Mouse (Mus musculus) midbrain, embryonic 15.5 days (tissue): ENCODE measurements at regions not wholly inside any gene's neighbourhood (a gene's known extent, or its start where the extent isn't known, plus 50 kb on each side); places are given as distances from the start of the nearest gene placed in this dataset.
A peak's percentile ranks its signal among the peaks of the same experiment; 100 is the strongest.

Experiments
- ATAC-seq: fragments of 200-750 bp; cut with Nextera tagmentation; replicated peaks from 2 replicates; pipeline ENCODE4 v1.8.0; 2017; ENCODE audit warnings: moderate TSS enrichment
- H3K27ac ChIP-seq: fragments of 300-500 bp; sonication (generic); 2 replicates; pipeline ENCODE4 v1.5.1; 2015; ENCODE audit warnings: mild to moderate bottlenecking, inconsistent platforms
- H3K27me3 ChIP-seq: fragments of 300-500 bp; sonication (generic); replicated peaks from 2 replicates; pipeline ENCODE4 v1.6.1; 2015; ENCODE audit warnings: inconsistent platforms
- H3K36me3 ChIP-seq: fragments of 300-500 bp; sonication (generic); replicated peaks from 2 replicates; pipeline ENCODE4 v1.6.1; 2015; ENCODE audit warnings: inconsistent platforms
- H3K4me1 ChIP-seq: fragments of 300-500 bp; sonication (generic); 2 replicates; pipeline ENCODE4 v1.6.1; 2015; ENCODE audit warnings: inconsistent platforms
- H3K4me2 ChIP-seq: fragments of 300-500 bp; sonication (generic); 2 replicates; pipeline ENCODE4 v1.6.1; 2015; ENCODE audit warnings: inconsistent platforms, mild to moderate bottlenecking, moderate library complexity
- H3K4me3 ChIP-seq: fragments of 300-500 bp; sonication (generic); 2 replicates; pipeline ENCODE4 v1.5.1; 2015; ENCODE audit warnings: mild to moderate bottlenecking, inconsistent platforms
- H3K9ac ChIP-seq: fragments of 300-500 bp; sonication (generic); 2 replicates; pipeline ENCODE4 v1.6.1; 2015; ENCODE audit warnings: mild to moderate bottlenecking, inconsistent platforms
- H3K9me3 ChIP-seq: fragments of 300-500 bp; sonication (generic); 2 replicates; pipeline ENCODE4 v1.6.1; 2016; ENCODE audit warnings: inconsistent platforms
- WGBS: fragments of 180-500 bp; shearing (Covaris S2); methylation state at CpG from one replicate; pipeline ENCODE4 v1.1.7; 2015; ENCODE audit warnings: mixed read lengths; 5-methylcytosine and 5-hydroxymethylcytosine counted together

DNA sequence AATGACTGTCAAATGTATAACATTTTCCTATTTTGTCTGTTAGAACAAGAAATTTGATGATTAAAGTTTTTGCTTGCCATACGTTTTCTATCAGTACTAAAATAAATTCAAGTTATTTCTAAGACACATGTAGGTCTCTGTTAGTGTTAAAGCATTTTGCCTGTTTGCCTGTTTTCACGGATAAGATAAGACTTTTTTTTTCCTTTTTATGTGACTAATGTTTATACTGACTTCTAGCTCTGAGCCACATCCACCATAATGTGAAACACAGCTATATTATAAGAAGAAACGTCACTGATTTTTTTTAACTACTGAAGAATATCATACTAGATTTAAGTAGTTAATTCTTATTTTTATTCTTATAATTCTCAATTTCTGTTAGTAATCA, 1012.6 kb downstream of the Cdh8 start:
- no peak overlapping the region for H3K9ac ChIP-seq
- ATAC-seq, result no peak
- WGBS, result 89% methylated on average over 3 of the region's 3 CpGs
- no peak overlapping the region for H3K4me3 ChIP-seq
- no peaks in the 10 kb centered on the region for H3K4me1 ChIP-seq
- H3K9me3 ChIP-seq, result no peaks in the 10 kb centered on the region
- H3K27me3 ChIP-seq, result no peaks in the 10 kb centered on the region
- H3K4me2 ChIP-seq, result no peak overlapping the region
- no peaks in the 10 kb centered on the region for H3K36me3 ChIP-seq
- H3K27ac ChIP-seq, result no peak overlapping the region

- no peak for ATAC-seq
- H3K36me3 ChIP-seq, result no peaks in the 10 kb centered on the region
- H3K9me3 ChIP-seq, result no peaks in the 10 kb centered on the region
- H3K27ac ChIP-seq, result no peak overlapping the region
- WGBS, result 80% methylated on average over 11 of the region's 11 CpGs
- no peak overlapping the region for H3K9ac ChIP-seq
- H3K4me1 ChIP-seq, result no peaks in the 10 kb centered on the region
- H3K27me3 ChIP-seq, result no peaks in the 10 kb centered on the region
- no peak overlapping the region for H3K4me2 ChIP-seq
- no peak overlapping the region for H3K4me3 ChIP-seq
These were observed 1013.2 kb downstream of the Cdh8 start for GRCm38 (mm10) chr8:98402852-98403644.

DNA sequence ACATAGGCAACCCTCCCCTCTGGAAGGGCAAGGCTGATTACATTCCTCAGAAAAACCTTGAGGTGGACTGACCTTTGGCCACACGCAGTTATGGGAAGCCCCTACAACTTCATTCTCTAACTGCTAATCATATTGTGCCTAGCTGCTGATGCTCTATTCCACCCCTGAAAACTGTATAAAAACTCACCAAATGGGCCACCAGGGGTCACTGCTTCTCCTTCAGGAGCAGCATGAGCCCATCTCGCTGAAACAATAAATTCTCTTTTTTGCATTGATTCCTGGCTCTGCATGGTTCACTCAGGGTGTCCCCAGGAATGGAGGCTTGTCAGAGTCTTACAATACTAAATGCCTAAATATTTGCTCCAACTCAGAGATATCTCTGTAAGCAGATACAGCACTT, 1034.5 kb downstream of the Cdh8 start:
- no peak overlapping the region for H3K27ac ChIP-seq
- 86% methylated on average over 2 of the region's 2 CpGs for WGBS

DNA sequence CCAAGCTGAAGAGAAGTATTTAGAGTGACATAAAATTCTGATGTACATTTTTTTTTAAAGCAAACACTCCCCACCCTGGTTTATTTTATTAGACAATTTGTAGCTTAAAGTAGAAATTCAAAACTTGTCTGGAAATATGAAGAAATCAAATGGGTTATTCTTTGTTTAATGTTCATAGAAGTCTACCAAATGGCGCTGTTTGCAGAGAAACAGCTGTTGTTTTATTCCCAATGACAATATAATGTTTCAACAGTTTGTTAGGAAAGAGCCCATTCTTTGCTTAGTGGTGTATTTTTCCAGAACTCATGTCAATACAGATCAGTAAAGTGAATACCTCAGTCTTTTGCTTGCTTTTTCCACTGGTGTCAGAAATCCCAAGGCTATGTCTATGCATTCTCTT, 1035.9 kb downstream of the Cdh8 start:
- no peaks in the 10 kb centered on the region for H3K4me1 ChIP-seq
- H3K9me3 ChIP-seq, result no peaks in the 10 kb centered on the region
- no peak for ATAC-seq
- H3K4me2 ChIP-seq, result no peak overlapping the region
- 86% methylated on average over 1 of the region's 1 CpGs for WGBS
- H3K9ac ChIP-seq, result no peak overlapping the region
- H3K27ac ChIP-seq, result no peak overlapping the region
- H3K4me3 ChIP-seq, result no peak overlapping the region
- H3K36me3 ChIP-seq, result no peaks in the 10 kb centered on the region
- H3K27me3 ChIP-seq, result no peaks in the 10 kb centered on the region

More for the DNA sequence above, 1034.5 kb downstream of the Cdh8 start:
- Histone ChIP-seq H3K4me2 (no peak overlapping the region), H3K36me3 (no peaks in the 10 kb centered on the region), H3K27me3 (no peaks in the 10 kb centered on the region), H3K4me3 (no peak overlapping the region), H3K4me1 (no peaks in the 10 kb centered on the region), H3K9me3 (no peaks in the 10 kb centered on the region), H3K9ac (no peak overlapping the region)
- ATAC-seq, result no peak

GRCm38 (mm10) chr8:98377743-98378142, 1038.5 kb downstream of the Cdh8 start:
- Histone ChIP-seq H3K27ac (no peak overlapping the region), H3K27me3 (no peaks in the 10 kb centered on the region), H3K36me3 (no peaks in the 10 kb centered on the region), H3K4me3 (no peak overlapping the region), H3K4me1 (no peaks in the 10 kb centered on the region), H3K9ac (no peak overlapping the region), H3K4me2 (no peak overlapping the region), H3K9me3 (no peaks in the 10 kb centered on the region)
- no peak for ATAC-seq

- ATAC-seq, result no peak
- Histone ChIP-seq H3K27me3 (no peaks in the 10 kb centered on the region), H3K4me3 (no peak overlapping the region), H3K9ac (no peak overlapping the region), H3K9me3 (no peaks in the 10 kb centered on the region), H3K4me1 (no peaks in the 10 kb centered on the region), H3K4me2 (no peak overlapping the region), H3K36me3 (no peaks in the 10 kb centered on the region), H3K27ac (no peak overlapping the region)
- 26% methylated on average over 3 of the region's 4 CpGs for WGBS
These were observed 1043.4 kb downstream of the Cdh8 start for GRCm38 (mm10) chr8:98372711-98373420.

DNA sequence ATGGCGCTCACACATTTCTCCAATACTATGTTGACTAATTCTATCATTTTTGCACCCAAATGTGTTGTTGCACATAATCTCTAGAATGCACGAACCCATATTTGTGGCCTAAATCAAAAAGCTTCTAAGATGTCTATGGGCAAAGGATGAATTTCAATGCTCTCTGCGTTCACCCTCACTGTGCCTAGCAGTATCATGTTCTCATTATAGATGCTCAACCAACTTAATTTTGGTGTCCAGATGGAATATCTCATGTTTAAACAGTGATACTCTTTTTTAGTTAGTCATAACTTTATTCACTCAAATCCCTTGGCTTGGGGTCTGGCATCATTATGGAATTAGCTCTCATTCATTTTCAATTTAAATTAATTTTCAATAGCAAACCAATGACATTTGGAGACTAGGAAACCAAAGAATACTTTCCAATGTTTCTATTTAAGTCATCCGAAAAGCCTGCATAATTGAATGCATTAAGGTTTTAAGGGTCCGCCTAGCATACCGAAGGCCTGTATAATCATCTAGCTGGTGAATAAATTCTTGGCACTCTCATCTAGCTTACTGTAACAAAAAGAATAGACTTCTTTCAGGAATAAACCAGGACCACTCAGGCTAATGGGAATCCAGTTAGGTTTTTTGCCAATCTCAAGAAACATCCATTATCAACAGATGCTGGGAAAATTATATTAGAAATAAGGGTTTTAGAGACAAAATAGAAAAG, 1050.7 kb downstream of the Cdh8 start:
- Histone ChIP-seq H3K9ac (no peak overlapping the region), H3K36me3 (no peaks in the 10 kb centered on the region), H3K4me2 (no peak overlapping the region), H3K4me1 (no peaks in the 10 kb centered on the region), H3K4me3 (no peak overlapping the region), H3K27me3 (no peaks in the 10 kb centered on the region), H3K9me3 (no peaks in the 10 kb centered on the region), H3K27ac (no peak overlapping the region)
- WGBS, result 70% methylated on average over 6 of the region's 6 CpGs
- ATAC-seq, result no peak

GRCm38 (mm10) chr8:98337279-98337678, 1079.0 kb downstream of the Cdh8 start:
- no peak overlapping the region for H3K9ac ChIP-seq
- H3K36me3 ChIP-seq, result no peaks in the 10 kb centered on the region
- ATAC-seq, result no peak
- H3K4me2 ChIP-seq, result no peak overlapping the region
- H3K27ac ChIP-seq, result no peak overlapping the region
- H3K27me3 ChIP-seq, result no peaks in the 10 kb centered on the region
- no peaks in the 10 kb centered on the region for H3K9me3 ChIP-seq
- H3K4me3 ChIP-seq, result no peak overlapping the region
- no peaks in the 10 kb centered on the region for H3K4me1 ChIP-seq
- WGBS, result 78% methylated on average over 1 of the region's 1 CpGs

DNA sequence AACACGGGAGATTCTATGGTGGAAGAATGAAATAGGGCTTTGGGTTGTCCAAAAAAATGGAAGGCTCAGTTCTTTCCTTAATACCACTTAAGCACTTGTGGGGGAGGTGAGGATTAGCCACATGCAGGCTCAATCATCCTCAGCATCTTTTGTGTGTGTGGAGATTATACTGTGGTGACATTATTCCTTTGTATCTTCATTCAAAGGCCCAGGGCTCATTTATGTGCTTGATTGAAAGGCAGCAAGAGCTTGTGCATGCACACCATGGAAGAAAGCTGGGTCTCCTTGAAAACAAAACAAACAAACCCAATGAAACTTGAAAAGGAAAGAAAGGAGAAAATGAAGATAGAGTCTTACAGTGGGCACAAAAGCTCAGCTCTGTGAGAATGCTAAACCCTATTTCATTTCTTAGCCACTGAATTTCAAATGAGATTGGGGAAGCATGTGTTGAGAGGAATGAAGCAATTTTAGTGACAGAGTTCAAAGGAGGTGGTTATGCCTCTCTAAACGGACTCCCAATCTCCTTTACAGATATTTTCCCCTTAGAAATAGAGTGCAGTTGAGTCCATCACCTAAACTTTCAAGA, 1106.8 kb downstream of the Cdh8 start:
- Histone ChIP-seq H3K27ac (no peak overlapping the region), H3K9me3 (no peaks in the 10 kb centered on the region), H3K9ac (no peak overlapping the region), H3K4me3 (no peak overlapping the region), H3K27me3 (no peaks in the 10 kb centered on the region), H3K36me3 (no peaks in the 10 kb centered on the region), H3K4me1 (no peaks in the 10 kb centered on the region), H3K4me2 (no peak overlapping the region)
- peak; percentile 83 for ATAC-seq
- WGBS, result 7% methylated on average over 2 of the region's 2 CpGs

GRCm38 (mm10) chr8:98294975-98295374, 1121.3 kb downstream of the Cdh8 start:
- no peaks in the 10 kb centered on the region for H3K36me3 ChIP-seq

GRCm38 (mm10) chr8:98260281-98260680, 1156.0 kb downstream of the Cdh8 start:
- H3K36me3 ChIP-seq, result no peaks in the 10 kb centered on the region
- no peak overlapping the region for H3K27ac ChIP-seq
- no peaks in the 10 kb centered on the region for H3K9me3 ChIP-seq
- no peaks in the 10 kb centered on the region for H3K4me1 ChIP-seq
- no peaks in the 10 kb centered on the region for H3K27me3 ChIP-seq
- WGBS, result 90% methylated on average over 3 of the region's 3 CpGs
- no peak for ATAC-seq
- H3K4me2 ChIP-seq, result no peak overlapping the region
- no peak overlapping the region for H3K4me3 ChIP-seq
- H3K9ac ChIP-seq, result no peak overlapping the region

More at GRCm38 (mm10) chr8:98294975-98295374, 1121.3 kb downstream of the Cdh8 start:
- H3K9ac ChIP-seq, result no peak overlapping the region
- WGBS, result 21% methylated on average over 7 of the region's 7 CpGs
- H3K4me2 ChIP-seq, result peak overlapping the region; percentile 22; the same call in 1 of the 2 replicates
- H3K27me3 ChIP-seq, result 0 out of 2 replicates have a peak, but pooled peaks cover 2% of the 10 kb centered on the region
- no peaks in the 10 kb centered on the region for H3K9me3 ChIP-seq
- no peak for ATAC-seq
- no peak overlapping the region for H3K27ac ChIP-seq
- H3K4me3 ChIP-seq, result no peak overlapping the region
- no peaks in the 10 kb centered on the region; the same call in 1 of the 2 replicates for H3K4me1 ChIP-seq

- Histone ChIP-seq H3K4me1 (no peaks in the 10 kb centered on the region), H3K4me3 (no peak overlapping the region), H3K36me3 (no peaks in the 10 kb centered on the region), H3K27ac (no peak overlapping the region), H3K4me2 (no peak overlapping the region), H3K9me3 (no peaks in the 10 kb centered on the region), H3K9ac (no peak overlapping the region), H3K27me3 (no peaks in the 10 kb centered on the region)
- WGBS, result 51% methylated on average over 6 of the region's 6 CpGs
- ATAC-seq, result no peak
These were observed 1172.8 kb downstream of the Cdh8 start for GRCm38 (mm10) chr8:98243328-98243926.
